Mouse (Mus musculus) ES-Bruce4 (cell line): ENCODE measurements around the gene Ccdc144b.

Source experiments
- CTCF ChIP-seq: IDR thresholded peaks from one replicate; pipeline ENCODE4 v1.8.1; 2011; ENCODE audit warnings: low read depth, low read length
- POLR2A ChIP-seq: IDR thresholded peaks from one replicate; pipeline ENCODE4 v1.8.1; 2011; ENCODE audit warnings: low read length; ENCODE audit not compliant: insufficient read depth

- TF ChIP-seq POLR2A (no peak), CTCF (no peak)
These were observed 89.4 kb downstream of the Ccdc144b start for GRCm38 (mm10) chr3:35963921-35964320.
